Mouse (Mus musculus) thymus, postnatal 36 days (tissue): ENCODE results near the gene Ankrd44.

Experiments used
- DNase-seq, 2 experiments: peaks; one replicate each; pipeline ENCODE4 v3.0.0; 2022; ENCODE audit warnings: mixed read lengths in 2 of 2

Gene Ankrd44

DNA sequence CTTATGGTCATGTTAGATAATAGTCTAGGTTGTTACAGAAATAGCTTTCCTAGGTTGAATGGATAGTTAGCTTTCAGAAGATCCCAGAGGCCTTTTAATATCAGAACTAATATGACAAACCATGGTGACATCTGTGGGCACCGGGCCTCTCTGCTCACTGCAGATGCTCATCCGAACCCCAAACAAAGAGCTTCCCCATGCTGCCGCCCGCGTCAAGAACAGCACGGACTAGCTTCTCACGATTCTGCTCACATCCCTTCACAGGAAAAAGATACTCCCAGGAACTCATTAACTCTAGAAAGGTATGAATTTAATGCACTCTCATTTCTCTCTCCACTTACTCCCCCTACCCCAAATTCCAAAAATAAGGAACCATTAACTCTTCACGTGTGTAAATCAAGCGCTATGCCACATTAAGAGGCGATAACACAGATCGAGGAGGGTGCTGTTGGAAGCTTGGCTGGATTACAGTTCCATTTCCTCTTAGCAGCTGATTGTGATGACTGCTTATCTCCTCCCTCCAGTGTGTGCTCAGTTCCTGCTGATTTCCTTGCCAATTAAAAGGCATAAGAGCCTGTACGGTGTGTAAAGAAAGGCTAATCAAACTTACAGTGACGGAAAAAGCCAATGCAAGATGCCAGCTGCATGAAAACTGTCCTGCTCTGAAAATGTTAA lies 235.8 kb downstream of the Ankrd44 start:
- DNase-seq, result no peak

GRCm38 (mm10) chr1:54688441-54688840 lies 237.7 kb downstream of the Ankrd44 start:
- no peak for DNase-seq

GRCm38 (mm10) chr1:54684316-54684715 lies 241.9 kb downstream of the Ankrd44 start:
- no peak for DNase-seq

DNA sequence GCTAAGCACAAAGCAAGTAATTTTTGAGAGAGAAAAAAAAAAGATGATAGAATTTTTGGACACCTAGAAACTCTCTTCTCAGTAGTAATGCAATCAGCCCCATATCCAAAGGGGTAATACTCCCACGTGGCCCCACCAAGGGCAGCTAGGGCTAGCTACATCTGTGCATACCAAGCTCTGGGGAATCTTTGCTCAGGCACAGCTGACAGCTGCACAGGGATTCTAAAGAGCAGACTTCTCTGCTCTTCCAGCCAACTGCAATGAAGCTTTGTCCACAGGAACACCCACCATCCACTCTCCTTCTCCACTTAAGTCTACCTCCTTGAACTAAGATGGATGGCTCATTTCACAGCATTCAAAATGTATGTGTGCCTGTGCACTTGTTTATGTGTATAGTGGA lies 246.6 kb downstream of the Ankrd44 start:
- DNase-seq, result no peak

DNA sequence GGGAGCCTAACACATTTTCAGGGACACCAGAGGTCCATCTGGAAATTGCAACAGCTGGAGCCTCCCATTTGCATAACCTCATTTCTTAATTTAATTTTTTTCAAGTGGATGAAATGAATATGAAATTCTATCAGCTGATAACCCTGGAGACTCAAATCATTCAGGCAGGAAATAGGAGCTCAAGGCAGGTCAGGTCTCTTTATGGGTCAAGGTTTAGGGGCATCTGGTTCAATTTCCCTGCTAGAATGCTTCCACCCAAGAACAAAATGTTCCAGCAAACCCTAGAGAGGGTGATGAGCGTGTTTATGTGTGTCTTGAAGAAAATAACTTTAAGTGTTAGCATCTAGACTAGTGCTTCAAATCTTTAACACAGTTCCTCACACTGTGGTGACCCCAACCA lies 248.2 kb downstream of the Ankrd44 start:
- no peak for DNase-seq

DNA sequence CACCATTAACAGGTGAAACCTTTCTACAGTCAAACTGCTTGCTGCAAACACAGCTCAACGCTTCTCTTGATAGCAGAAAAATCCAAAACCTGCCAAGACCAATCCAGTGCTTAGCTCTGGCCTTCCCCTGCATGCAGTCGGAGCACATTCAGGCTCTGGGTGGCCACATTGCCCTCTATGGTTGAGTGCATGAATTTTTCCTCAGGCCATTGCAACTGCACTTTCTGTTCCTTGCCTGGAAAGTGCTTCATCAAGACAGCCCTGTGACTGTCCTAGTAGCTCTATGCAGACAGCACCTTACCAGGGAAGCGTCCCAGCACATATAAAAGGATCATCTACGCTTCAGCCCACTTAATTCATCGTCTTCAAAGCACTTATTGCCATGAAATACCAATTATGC lies 250.7 kb downstream of the Ankrd44 start:
- DNase-seq, result no peak

DNA sequence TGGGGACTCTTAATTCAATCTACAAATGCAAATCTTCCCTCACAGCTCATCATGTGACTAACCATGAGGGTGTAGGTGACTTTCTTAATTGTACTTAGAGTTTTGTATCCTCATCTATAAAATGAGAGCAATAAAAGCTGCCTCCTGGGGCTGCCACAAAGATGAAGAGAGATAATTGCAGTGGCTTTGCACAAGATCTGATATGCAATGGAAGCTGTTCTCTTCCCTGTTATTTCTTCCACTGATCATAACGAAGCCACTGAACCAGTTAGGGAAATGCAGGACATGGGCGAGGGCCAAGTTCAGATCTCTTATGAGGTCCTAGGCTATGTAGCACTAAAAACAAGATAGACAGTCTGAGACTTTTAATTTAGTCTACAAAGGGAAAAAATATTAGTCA lies 258.2 kb downstream of the Ankrd44 start:
- DNase-seq, result no peak

GRCm38 (mm10) chr1:54665582-54666405 lies 260.4 kb downstream of the Ankrd44 start:
- no peak for DNase-seq

GRCm38 (mm10) chr1:54665095-54665494 lies 261.1 kb downstream of the Ankrd44 start:
- no peak for DNase-seq

DNA sequence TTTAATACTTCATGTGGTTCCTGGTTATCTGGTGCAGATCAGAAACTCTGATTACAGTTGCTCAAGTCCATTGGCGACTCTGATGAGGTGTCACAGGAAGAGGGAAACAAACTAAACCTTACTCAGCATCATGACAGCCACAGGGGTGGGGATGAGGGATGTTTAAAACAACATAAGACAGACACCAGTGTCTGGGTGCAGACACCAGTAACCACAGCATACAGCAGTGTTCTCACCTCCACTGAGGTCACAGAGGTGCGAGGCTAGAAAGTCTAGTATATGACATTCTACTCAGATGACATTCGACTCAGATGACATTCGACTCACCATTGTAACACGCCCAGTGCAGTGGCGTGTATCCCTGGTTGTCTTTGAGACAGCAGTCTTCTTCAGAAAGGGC lies 265.5 kb downstream of the Ankrd44 start:
- no peak for DNase-seq

DNA sequence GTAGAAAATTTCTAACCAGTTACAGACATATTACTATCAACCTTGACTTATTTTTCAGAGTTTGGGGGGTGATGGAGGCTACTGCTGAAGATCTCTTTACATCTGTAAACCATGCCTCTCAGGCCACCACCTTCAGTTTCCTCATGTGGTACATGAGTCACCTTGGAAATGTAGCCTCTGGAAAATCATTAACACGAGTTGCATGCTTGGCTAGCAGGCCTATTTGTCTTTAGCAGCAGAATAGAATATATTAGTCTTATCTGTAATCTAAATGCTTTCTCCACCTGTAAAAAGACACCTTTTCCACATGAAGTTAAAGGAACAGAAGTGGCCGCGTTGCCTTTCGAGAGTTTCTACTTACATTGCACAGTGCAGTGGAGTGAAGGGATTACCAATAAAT lies 267.6 kb downstream of the Ankrd44 start:
- DNase-seq, result no peak

GRCm38 (mm10) chr1:54648237-54648636 lies 277.9 kb downstream of the Ankrd44 start:
- DNase-seq, result no peak

DNA sequence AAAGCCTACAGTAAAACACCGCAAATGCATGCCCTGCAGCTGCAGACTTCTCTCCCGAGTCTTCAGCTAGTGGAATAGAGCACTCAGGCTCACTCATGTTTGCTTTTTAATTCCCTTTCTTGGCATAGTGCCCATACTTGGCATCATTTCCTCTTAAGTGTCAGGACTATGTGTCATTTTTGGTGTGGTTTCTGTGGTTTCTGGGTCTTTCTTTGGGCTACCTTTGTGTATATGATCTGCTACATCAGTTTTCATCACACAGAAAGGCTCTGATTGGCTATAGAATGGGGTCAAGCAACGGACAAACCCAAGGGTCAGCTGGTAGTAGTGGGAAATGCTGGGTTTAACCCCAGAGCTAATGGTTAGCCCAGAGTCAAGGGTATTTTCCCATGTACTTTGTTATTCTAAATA lies 278.8 kb downstream of the Ankrd44 start:
- no peak for DNase-seq

- DNase-seq, result no peak
Measured at GRCm38 (mm10) chr1:54640184-54640795, 285.9 kb downstream of the Ankrd44 start.

DNA sequence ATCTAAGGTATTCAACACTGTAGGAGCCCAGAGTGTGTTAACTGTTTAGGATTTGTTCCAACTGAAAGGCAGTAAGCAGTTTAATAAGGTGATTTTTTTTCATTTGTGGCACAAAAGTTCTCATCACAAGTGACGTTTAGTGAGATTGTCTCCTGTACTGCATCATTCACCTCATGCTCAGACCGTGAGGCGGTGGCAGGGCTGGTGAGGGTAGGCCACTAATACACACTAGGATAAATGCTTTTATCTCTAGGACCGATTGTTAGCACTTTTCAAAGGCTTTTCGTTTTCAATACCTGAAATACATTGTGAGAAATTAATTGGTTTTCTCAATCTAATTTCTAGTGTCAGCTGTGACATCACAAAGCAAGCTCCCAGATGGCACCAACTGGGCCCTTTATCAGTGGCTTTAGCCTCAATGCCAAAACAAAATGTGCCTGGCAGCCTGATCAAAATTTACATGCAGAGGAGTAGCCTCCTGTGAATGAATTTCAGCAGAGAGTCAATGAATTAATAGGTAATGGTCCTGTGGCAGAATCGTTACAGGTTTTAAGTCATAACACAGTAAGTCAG lies 286.6 kb downstream of the Ankrd44 start:
- no peak for DNase-seq

GRCm38 (mm10) chr1:54639076-54639475 lies 287.1 kb downstream of the Ankrd44 start:
- DNase-seq, result no peak

DNA sequence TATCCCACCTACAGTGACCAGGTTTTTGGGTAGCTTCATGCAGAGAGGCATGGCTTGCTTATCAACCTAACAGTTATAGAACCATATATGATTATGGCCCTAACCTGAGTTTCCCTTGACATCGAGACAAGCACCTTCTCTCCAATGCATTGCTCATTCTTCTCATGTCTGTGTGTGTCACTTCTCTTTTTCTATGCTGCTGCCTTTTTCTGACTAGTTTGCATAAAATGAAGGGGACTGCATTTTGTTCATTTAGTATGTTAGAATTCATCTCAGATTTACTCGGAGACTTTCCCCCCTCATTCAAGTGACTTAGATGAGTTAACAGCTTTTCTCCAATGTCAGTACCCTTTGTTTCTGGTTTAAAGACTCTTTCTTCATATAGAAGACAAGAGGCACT lies 288.8 kb downstream of the Ankrd44 start:
- DNase-seq, result no peak

DNA sequence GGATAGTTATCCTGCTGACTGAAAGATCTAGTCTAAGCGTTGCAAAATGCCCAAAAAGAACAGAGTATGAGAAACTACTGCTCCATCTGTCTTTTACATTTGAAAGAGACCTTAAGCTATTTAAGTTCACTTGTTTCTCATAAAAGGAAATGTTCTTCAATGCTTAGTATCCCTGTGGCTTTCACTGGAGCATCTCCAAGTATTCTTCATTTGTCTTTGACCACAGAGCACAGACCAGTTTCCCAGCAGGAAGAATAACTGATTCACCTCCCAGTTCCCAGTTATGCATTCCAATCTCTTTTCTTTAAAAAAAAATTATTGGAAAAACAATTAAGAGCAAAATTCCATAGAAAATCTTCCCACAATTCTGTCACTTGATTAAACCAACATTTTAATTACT lies 297.1 kb downstream of the Ankrd44 start:
- no peak for DNase-seq

DNA sequence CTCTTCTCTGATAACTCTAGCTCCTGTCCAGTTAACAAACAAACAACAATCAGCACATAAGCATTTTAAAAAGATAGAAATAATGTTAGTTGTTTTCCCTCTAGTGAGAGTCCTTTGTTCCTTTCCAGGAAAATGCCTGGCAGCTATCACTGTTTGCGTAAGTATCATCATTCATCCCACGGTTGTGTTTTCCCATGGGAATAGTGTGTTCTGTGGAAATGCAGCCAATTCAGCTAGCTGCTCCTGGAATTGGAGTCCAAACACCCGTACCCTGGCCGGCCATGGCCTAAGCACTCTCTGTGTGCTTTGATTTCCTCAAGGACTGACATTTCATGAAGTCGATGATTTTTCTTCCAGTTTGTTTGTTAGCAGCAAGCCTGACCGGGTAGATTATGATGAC lies 311.2 kb downstream of the Ankrd44 start:
- no peak for DNase-seq

GRCm38 (mm10) chr1:54612344-54612743 lies 313.8 kb downstream of the Ankrd44 start:
- DNase-seq, result no peak

- DNase-seq, result no peak
Measured at GRCm38 (mm10) chr1:54611891-54612290, 314.3 kb downstream of the Ankrd44 start.

DNA sequence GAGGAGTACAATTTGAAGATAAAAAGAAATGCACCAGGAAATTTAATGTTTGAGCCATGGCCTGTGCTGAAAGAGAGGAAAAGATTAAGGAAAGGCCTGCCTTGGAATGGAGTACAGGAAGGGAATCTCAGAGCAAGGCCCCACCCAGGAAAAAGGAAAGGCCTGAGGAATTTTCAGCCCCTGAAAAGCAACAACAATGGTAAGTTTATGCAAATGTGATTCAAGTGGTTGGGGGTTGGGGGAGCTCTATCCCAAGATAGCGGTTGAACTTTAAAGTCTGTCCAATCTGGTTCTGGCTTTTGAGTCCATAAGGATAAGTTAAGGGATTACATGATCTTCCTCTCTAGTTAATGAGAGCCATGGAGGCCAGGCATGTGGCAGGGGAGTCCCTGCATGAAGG lies 319.3 kb downstream of the Ankrd44 start:
- DNase-seq, result no peak

- DNase-seq, result no peak
Measured at GRCm38 (mm10) chr1:54601692-54602091, 324.5 kb downstream of the Ankrd44 start.

- no peak for DNase-seq
Measured at GRCm38 (mm10) chr1:54600275-54600674, 325.9 kb downstream of the Ankrd44 start.
